Mouse (Mus musculus) liver, adult 2 months (tissue): Measurements from ENCODE around the gene Slc20a1. TPM values are rescaled to one million over a fixed set of nuclear protein-coding genes. Genes with fewer than 3 reads are reported as not detected.
A peak's percentile ranks its signal among the peaks of the same experiment; 100 is the strongest.

Experiments
- DNase-seq: peaks from one replicate; pipeline ENCODE4 v3.0.0-alpha.2; 2011; ENCODE audit warnings: low read depth, low spot score; ENCODE audit errors: extremely low read depth
- H3K27ac ChIP-seq: fragments of 200-500 bp; replicated peaks from 2 replicates; pipeline ENCODE4 v1.5.1; 2012; ENCODE audit warnings: low read depth, mild to moderate bottlenecking, control low read depth, inconsistent platforms, low read length; ENCODE audit not compliant: insufficient read depth
- H3K27me3 ChIP-seq: fragments of 200-500 bp; 2 replicates; pipeline ENCODE4 v1.6.1; 2012; ENCODE audit warnings: mild to moderate bottlenecking, moderate library complexity, low read length, inconsistent platforms; ENCODE audit not compliant: control insufficient read depth, insufficient read depth
- H3K36me3 ChIP-seq: fragments of 200-500 bp; 2 replicates; pipeline ENCODE4 v1.6.1; 2012; ENCODE audit warnings: low read length, inconsistent platforms; ENCODE audit not compliant: control insufficient read depth, insufficient read depth
- H3K4me1 ChIP-seq: fragments of 200-500 bp; 2 replicates; pipeline ENCODE4 v1.6.1; 2011; ENCODE audit warnings: low read length; ENCODE audit not compliant: control insufficient read depth, insufficient read depth
- H3K4me3 ChIP-seq: fragments of 200-500 bp; 2 replicates; pipeline ENCODE4 v1.5.1; 2011; ENCODE audit warnings: low read depth, mild to moderate bottlenecking, control low read depth, low read length, moderate library complexity; ENCODE audit not compliant: insufficient read depth
- H3K79me2 ChIP-seq: fragments of 200-500 bp; 2 replicates; pipeline ENCODE4 v1.6.1; 2012; ENCODE audit warnings: inconsistent platforms, mild to moderate bottlenecking, low read length, moderate library complexity; ENCODE audit not compliant: control insufficient read depth, insufficient read depth
- H3K9ac ChIP-seq: fragments of 200-500 bp; 2 replicates; pipeline ENCODE4 v1.6.1; 2012; ENCODE audit warnings: low read depth, mild to moderate bottlenecking, control low read depth, inconsistent platforms, low read length
- CTCF ChIP-seq: fragments of 200-500 bp; IDR thresholded peaks from 2 replicates; pipeline ENCODE4 v1.5.1; 2011; ENCODE audit warnings: low read depth, low read length, control low read depth
- POLR2A ChIP-seq: fragments of 200-500 bp; IDR thresholded peaks from 2 replicates; pipeline ENCODE4 v1.6.1; 2011; ENCODE audit warnings: low read length, control low read depth; ENCODE audit not compliant: insufficient read depth; ENCODE audit errors: extremely low read depth
- WGBS: fragments of 180-500 bp; shearing (Covaris S2); methylation state at CpG from one replicate; pipeline ENCODE4 v1.1.7; 2018; 5-methylcytosine and 5-hydroxymethylcytosine counted together
- polyA plus RNA-seq: library from polyadenylated mRNA; depleted of rRNA; stranded (reverse); fragments of >200 nt; gene quantifications from 2 replicates; pipeline ENCODE4 v1.2.3, GENCODE M21; 2012
- total RNA-seq: library from RNA; depleted of rRNA; stranded (reverse); fragments of >200 nt; gene quantifications from 2 replicates; pipeline ENCODE4 v1.2.3, GENCODE M21; 2014

The Slc20a1 gene
- total and polyA plus RNA-seq, 2 experiments = 9.4 to 36.0 TPM

- WGBS = 69% methylated on average over 9 of the region's 9 CpGs
- Histone ChIP-seq H3K9ac (no peak overlapping the region), H3K36me3 (no peaks in the 10 kb centered on the region), H3K27me3 (no peaks in the 10 kb centered on the region), H3K4me3 (no peak overlapping the region), H3K4me1 (peaks cover 14% of the 10 kb centered on the region), H3K79me2 (no peaks in the 10 kb centered on the region), H3K27ac (peak overlapping the region; percentile 90)
- no peak for TF ChIP-seq CTCF
- no peak for TF ChIP-seq POLR2A
- no peak for DNase-seq
These were observed 35.4 kb downstream of the Slc20a1 start for GRCm38 (mm10) chr2:129233803-129234477.

DNA sequence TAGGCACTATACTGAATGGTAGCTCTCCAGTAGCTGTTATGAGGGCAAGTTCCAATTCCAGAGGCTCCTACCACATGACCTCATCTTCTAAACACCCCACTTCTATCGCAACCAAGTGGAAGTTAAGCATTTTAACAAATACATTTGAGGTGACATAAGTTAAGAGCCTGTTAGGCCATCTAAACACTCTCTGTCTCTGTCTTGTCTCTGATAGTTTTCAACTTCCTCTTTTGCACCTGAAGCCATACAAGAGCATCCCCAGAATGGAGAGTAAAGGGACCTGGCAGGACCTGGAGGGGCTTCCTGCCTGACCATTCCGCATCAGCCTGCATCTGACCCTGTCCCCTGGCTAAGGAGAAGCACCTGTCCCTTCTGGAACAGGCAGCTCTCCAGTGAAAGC is 36.2 kb downstream of the Slc20a1 start:
- WGBS = 68% methylated on average over 2 of the region's 2 CpGs
- no peak for DNase-seq
- TF ChIP-seq CTCF (no peak), POLR2A (no peak)
- Histone ChIP-seq H3K27me3 (no peaks in the 10 kb centered on the region), H3K4me3 (no peak overlapping the region), H3K4me1 (peaks cover 14% of the 10 kb centered on the region), H3K36me3 (no peaks in the 10 kb centered on the region), H3K79me2 (no peaks in the 10 kb centered on the region), H3K27ac (no peak overlapping the region), H3K9ac (no peak overlapping the region)

DNA sequence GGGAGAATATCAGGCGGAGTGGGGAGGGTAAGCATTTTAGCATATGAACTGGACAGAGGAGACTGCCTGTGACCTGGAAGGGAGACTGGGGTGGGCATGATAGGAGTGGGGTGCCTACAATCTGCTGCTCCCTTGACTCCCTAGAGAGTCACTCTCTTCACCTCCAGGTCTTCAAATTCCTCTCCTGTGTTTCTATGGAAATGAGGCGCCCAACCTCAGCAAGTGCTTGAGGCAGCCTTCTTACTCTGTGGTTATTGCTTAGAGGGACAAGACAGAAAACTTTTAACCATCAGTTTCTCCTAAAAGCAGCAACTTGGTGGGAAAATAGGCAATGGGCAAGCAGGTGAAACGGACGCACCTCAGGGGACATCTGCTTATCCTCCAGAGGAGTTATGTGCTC is 38.0 kb downstream of the Slc20a1 start:
- Histone ChIP-seq H3K4me1 (peaks cover 14% of the 10 kb centered on the region), H3K4me3 (no peak overlapping the region), H3K36me3 (no peaks in the 10 kb centered on the region), H3K79me2 (no peaks in the 10 kb centered on the region), H3K9ac (no peak overlapping the region), H3K27me3 (no peaks in the 10 kb centered on the region), H3K27ac (no peak overlapping the region)
- no peak for DNase-seq
- TF ChIP-seq POLR2A (no peak), CTCF (no peak)
- 98% methylated on average over 4 of the region's 4 CpGs for WGBS

- Histone ChIP-seq H3K4me3 (no peak overlapping the region), H3K4me1 (0 out of 2 replicates have a peak, but pooled peaks cover 4% of the 10 kb centered on the region), H3K27ac (no peak overlapping the region), H3K27me3 (no peaks in the 10 kb centered on the region), H3K79me2 (no peaks in the 10 kb centered on the region), H3K36me3 (no peaks in the 10 kb centered on the region), H3K9ac (no peak overlapping the region)
- no peak for DNase-seq
- WGBS = 80% methylated on average over 9 of the region's 9 CpGs
- no peak for TF ChIP-seq CTCF
- no peak for TF ChIP-seq POLR2A
These were observed 42.3 kb downstream of the Slc20a1 start for GRCm38 (mm10) chr2:129240726-129241432.

- TF ChIP-seq CTCF (no peak), POLR2A (no peak)
- Histone ChIP-seq H3K79me2 (no peaks in the 10 kb centered on the region), H3K4me3 (no peak overlapping the region), H3K4me1 (0 out of 2 replicates have a peak, but pooled peaks cover 4% of the 10 kb centered on the region), H3K36me3 (no peaks in the 10 kb centered on the region), H3K27me3 (no peaks in the 10 kb centered on the region), H3K27ac (no peak overlapping the region), H3K9ac (no peak overlapping the region)
- WGBS = 52% methylated on average over 7 of the region's 7 CpGs
- DNase-seq = peak; percentile 83
These were observed 43.6 kb downstream of the Slc20a1 start for GRCm38 (mm10) chr2:129241845-129242833.
